Mouse (Mus musculus) myocyte (in vitro differentiated cells): ENCODE measurements around the gene Asphd1. TPM values are rescaled to one million over a fixed set of nuclear protein-coding genes. Genes with fewer than 3 reads are reported as not detected.
A peak's percentile ranks its signal among the peaks of the same experiment; 100 is the strongest.

ENCODE experiments used
- H3K27me3 ChIP-seq: one replicate; pipeline ENCODE4 v1.6.1; 2011; ENCODE audit not compliant: control insufficient read depth, insufficient read depth, insufficient read length
- H3K36me3 ChIP-seq: one replicate; pipeline ENCODE4 v1.6.1; 2011; ENCODE audit not compliant: control insufficient read depth, insufficient read depth
- H3K4me2 ChIP-seq: one replicate; pipeline ENCODE4 v1.6.1; 2011; ENCODE audit warnings: low read depth, control low read depth
- H3K4me3 ChIP-seq: one replicate; pipeline ENCODE4 v1.5.1; 2011; ENCODE audit warnings: mild to moderate bottlenecking, control low read depth, moderate library complexity
- H3K79me2 ChIP-seq: one replicate; pipeline ENCODE4 v1.6.1; 2011; ENCODE audit not compliant: control insufficient read depth, insufficient read depth
- H3ac ChIP-seq: one replicate; pipeline ENCODE4 v1.6.1; 2011; ENCODE audit not compliant: control insufficient read depth, insufficient read length
- CEBPB ChIP-seq: IDR thresholded peaks from 2 replicates; pipeline ENCODE4 v1.6.1; 2011; ENCODE audit warnings: mild to moderate bottlenecking, moderate library complexity; ENCODE audit not compliant: poor library complexity, insufficient read depth, severe bottlenecking
- E2F4 ChIP-seq: IDR thresholded peaks from one replicate; pipeline ENCODE4 v1.6.1; 2011; ENCODE audit warnings: mild to moderate bottlenecking, control low read depth, moderate library complexity; ENCODE audit not compliant: insufficient read depth
- MAX ChIP-seq: IDR thresholded peaks from one replicate; pipeline ENCODE4 v1.6.1; 2011; ENCODE audit warnings: low read depth, mild to moderate bottlenecking, control low read depth
- MYOD1 ChIP-seq, 3 experiments: IDR thresholded peaks; one replicate each; pipeline ENCODE4 v1.6.1; 2011; ENCODE audit warnings: control low read depth in 2 of 3, low read depth in 2 of 3, mild to moderate bottlenecking in 2 of 3, moderate library complexity in 1 of 3; ENCODE audit not compliant: insufficient read length in 2 of 3, control insufficient read depth in 1 of 3
- MYOG ChIP-seq, 3 experiments: IDR thresholded peaks; one replicate each; pipeline ENCODE4 v1.6.1; 2011; ENCODE audit warnings: control low read depth in 2 of 3, low read depth in 2 of 3, mild to moderate bottlenecking in 2 of 3; ENCODE audit not compliant: insufficient read length in 2 of 3, control insufficient read depth in 1 of 3, insufficient read depth in 1 of 3
- POLR2A ChIP-seq: IDR thresholded peaks from one replicate; pipeline ENCODE4 v1.6.1; 2011; ENCODE audit warnings: low read depth, mild to moderate bottlenecking, control low read depth, moderate library complexity; ENCODE audit not compliant: insufficient read length
- POLR2AphosphoS2 ChIP-seq: IDR thresholded peaks from one replicate; pipeline ENCODE4 v1.6.1; 2011; ENCODE audit warnings: low read depth, control low read depth; ENCODE audit not compliant: insufficient read length
- REST ChIP-seq: IDR thresholded peaks from one replicate; pipeline ENCODE4 v1.6.1; 2011; ENCODE audit warnings: mild to moderate bottlenecking, control low read depth, moderate library complexity; ENCODE audit not compliant: insufficient read depth, insufficient read length
- SRF ChIP-seq: IDR thresholded peaks from one replicate; pipeline ENCODE4 v1.6.1; 2011; ENCODE audit warnings: low read depth; ENCODE audit not compliant: control insufficient read depth, insufficient read length
- TCF12 ChIP-seq: IDR thresholded peaks from one replicate; pipeline ENCODE4 v1.6.1; 2011; ENCODE audit warnings: mild to moderate bottlenecking, control low read depth; ENCODE audit not compliant: poor library complexity, insufficient read depth, severe bottlenecking
- TCF3 ChIP-seq: IDR thresholded peaks from one replicate; pipeline ENCODE4 v1.6.1; 2011; ENCODE audit warnings: low read depth, control low read depth; ENCODE audit not compliant: insufficient read length
- USF1 ChIP-seq: IDR thresholded peaks from one replicate; pipeline ENCODE4 v1.6.1; 2011; ENCODE audit warnings: low read depth, mild to moderate bottlenecking, control low read depth, moderate library complexity
- polyA plus RNA-seq: library from polyadenylated mRNA; unstranded; fragments of >200 nt; fragmentation: generic; extraction: Trizol; gene quantifications from one replicate; pipeline ENCODE4 v1.2.1, GENCODE M21; 2012; ENCODE audit warnings: missing spikeins

The Asphd1 gene
- polyA plus RNA-seq, 1 experiment, result 0.11 TPM

GRCm38 (mm10) chr7:126952646-126953045, 3.3 kb upstream of the Asphd1 start:
- no peak overlapping the region for H3K4me3 ChIP-seq

GRCm38 (mm10) chr7:126951741-126952140, 2.4 kb upstream of the Asphd1 start:
- TF ChIP-seq MYOG (IDR thresholded peaks at IDR 0.05; ENCODE audit: control insufficient read depth in 1 of 3, insufficient read depth in 1 of 3, insufficient read length in 2 of 3, low read depth in 2 of 3), result no peak
- TF ChIP-seq POLR2AphosphoS2, result no peak
- TF ChIP-seq SRF, result no peak
- no peak for TF ChIP-seq E2F4
- no peak for TF ChIP-seq MYOD1 (IDR thresholded peaks at IDR 0.05; ENCODE audit: control insufficient read depth in 1 of 3, insufficient read length in 2 of 3, low read depth in 2 of 3)
- no peak for TF ChIP-seq MAX
- TF ChIP-seq REST, result no peak
- no peak overlapping the region for H3K4me2 ChIP-seq
- H3K36me3 ChIP-seq, result no peaks in the 10 kb centered on the region
- H3K4me3 ChIP-seq, result no peak overlapping the region
- H3ac ChIP-seq, result no peak overlapping the region
- H3K27me3 ChIP-seq, result peaks cover 16% of the 10 kb centered on the region
- no peaks in the 10 kb centered on the region for H3K79me2 ChIP-seq

More at GRCm38 (mm10) chr7:126952646-126953045, 3.3 kb upstream of the Asphd1 start:
- Histone ChIP-seq H3K36me3 (no peaks in the 10 kb centered on the region), H3K79me2 (no peaks in the 10 kb centered on the region), H3K4me2 (no peak overlapping the region), H3ac (no peak overlapping the region), H3K27me3 (peaks cover 20% of the 10 kb centered on the region)
- TF ChIP-seq TCF3 (no peak), MYOD1 (IDR thresholded peaks at IDR 0.05; ENCODE audit: control insufficient read depth in 1 of 3, insufficient read length in 2 of 3, low read depth in 2 of 3) (peak in 1 of 3 experiments; percentile 29), MYOG (IDR thresholded peaks at IDR 0.05; ENCODE audit: control insufficient read depth in 1 of 3, insufficient read depth in 1 of 3, insufficient read length in 2 of 3, low read depth in 2 of 3) (peak in 1 of 3 experiments; percentile 13)

- Histone ChIP-seq H3K79me2 (no peaks in the 10 kb centered on the region), H3K4me3 (no peak overlapping the region), H3K36me3 (no peaks in the 10 kb centered on the region), H3K4me2 (no peak overlapping the region), H3ac (no peak overlapping the region), H3K27me3 (peaks cover 16% of the 10 kb centered on the region)
- TF ChIP-seq USF1 (no peak), MYOD1 (IDR thresholded peaks at IDR 0.05; ENCODE audit: control insufficient read depth in 1 of 3, insufficient read length in 2 of 3, low read depth in 2 of 3) (no peak), MYOG (IDR thresholded peaks at IDR 0.05; ENCODE audit: control insufficient read depth in 1 of 3, insufficient read depth in 1 of 3, insufficient read length in 2 of 3, low read depth in 2 of 3) (no peak), POLR2A (no peak), REST (no peak), SRF (no peak), E2F4 (no peak), POLR2AphosphoS2 (no peak), CEBPB (no peak), MAX (no peak), TCF12 (no peak)
Measured at GRCm38 (mm10) chr7:126950647-126951615, 1.5 kb upstream of the Asphd1 start.

- peaks cover 3% of the 10 kb centered on the region for H3K36me3 ChIP-seq
- TF ChIP-seq MYOG (IDR thresholded peaks at IDR 0.05; ENCODE audit: control insufficient read depth in 1 of 3, insufficient read depth in 1 of 3, insufficient read length in 2 of 3, low read depth in 2 of 3) (peak in 1 of 3 experiments; percentile 46), USF1 (no peak), CEBPB (no peak), E2F4 (peak; percentile 5), POLR2AphosphoS2 (peak; percentile 27), MYOD1 (IDR thresholded peaks at IDR 0.05; ENCODE audit: control insufficient read depth in 1 of 3, insufficient read length in 2 of 3, low read depth in 2 of 3) (peak in 1 of 3 experiments; percentile 27), REST (peak; percentile 96)
- peaks cover 16% of the 10 kb centered on the region for H3K27me3 ChIP-seq
- no peaks in the 10 kb centered on the region for H3K79me2 ChIP-seq
- H3K4me3 ChIP-seq, result no peak within 1 kb of the TSS
- no peak within 1 kb of the TSS for H3ac ChIP-seq
- H3K4me2 ChIP-seq, result peak within 1 kb of the TSS; percentile 69
Measured at GRCm38 (mm10) chr7:126949793-126950646, 638 bp upstream of the Asphd1 start, which contains the start of gene Sez6l2. Sez6l2 (plus strand) TSS chr7:126950563.
